Mouse (Mus musculus) forebrain, embryonic 13.5 days (tissue): ENCODE measurements around the gene Plcb3. TPM values are rescaled to one million over a fixed set of nuclear protein-coding genes. Genes with fewer than 3 reads are reported as not detected.

Source experiments
- ATAC-seq: fragments of 200-750 bp; cut with Nextera tagmentation; 2 replicates; pipeline ENCODE4 v1.8.0; 2017
- H3K27ac ChIP-seq: fragments of 300-500 bp; sonication (generic); 2 replicates; pipeline ENCODE4 v1.5.1; 2015; ENCODE audit warnings: inconsistent platforms, mild to moderate bottlenecking, moderate library complexity
- H3K27me3 ChIP-seq: fragments of 300-500 bp; sonication (generic); 2 replicates; pipeline ENCODE4 v1.6.1; 2015; ENCODE audit warnings: mild to moderate bottlenecking, inconsistent platforms
- H3K36me3 ChIP-seq: fragments of 300-500 bp; sonication (generic); 2 replicates; pipeline ENCODE4 v1.6.1; 2015; ENCODE audit warnings: mild to moderate bottlenecking, inconsistent platforms; ENCODE audit not compliant: poor library complexity, severe bottlenecking
- H3K4me1 ChIP-seq: fragments of 300-500 bp; sonication (generic); 2 replicates; pipeline ENCODE4 v1.6.1; 2015; ENCODE audit warnings: inconsistent platforms
- H3K4me2 ChIP-seq: fragments of 300-500 bp; sonication (generic); 2 replicates; pipeline ENCODE4 v1.6.1; 2015; ENCODE audit warnings: inconsistent platforms, mild to moderate bottlenecking, moderate library complexity
- H3K4me3 ChIP-seq: fragments of 300-500 bp; sonication (generic); 2 replicates; pipeline ENCODE4 v1.5.1; 2015; ENCODE audit warnings: mild to moderate bottlenecking, inconsistent platforms
- H3K9ac ChIP-seq: fragments of 300-500 bp; sonication (generic); 2 replicates; pipeline ENCODE4 v1.6.1; 2015; ENCODE audit warnings: mild to moderate bottlenecking, inconsistent platforms
- H3K9me3 ChIP-seq: fragments of 300-500 bp; sonication (generic); replicated peaks from 2 replicates; pipeline ENCODE4 v1.6.1; 2016; ENCODE audit warnings: inconsistent platforms
- WGBS: fragments of 180-500 bp; shearing (Covaris S2); methylation state at CpG from one replicate; pipeline ENCODE4 v1.1.7; 2015; 5-methylcytosine and 5-hydroxymethylcytosine counted together
- microRNA-seq: library from miRNA; unstranded; fragments of <30 nt; microRNA quantifications from one replicate; pipeline ENCODE4, GENCODE M21; 2016
- polyA plus RNA-seq: library from polyadenylated mRNA; unstranded; fragments of >200 nt; fragmentation: Nextera tagmentation; extraction: Ambion mirVana; gene quantifications from 2 replicates; pipeline ENCODE4 v1.2.1, GENCODE M21; 2015

Gene Plcb3
- polyA plus RNA-seq, 1 experiment from 2014 or later = 11.0 TPM

DNA sequence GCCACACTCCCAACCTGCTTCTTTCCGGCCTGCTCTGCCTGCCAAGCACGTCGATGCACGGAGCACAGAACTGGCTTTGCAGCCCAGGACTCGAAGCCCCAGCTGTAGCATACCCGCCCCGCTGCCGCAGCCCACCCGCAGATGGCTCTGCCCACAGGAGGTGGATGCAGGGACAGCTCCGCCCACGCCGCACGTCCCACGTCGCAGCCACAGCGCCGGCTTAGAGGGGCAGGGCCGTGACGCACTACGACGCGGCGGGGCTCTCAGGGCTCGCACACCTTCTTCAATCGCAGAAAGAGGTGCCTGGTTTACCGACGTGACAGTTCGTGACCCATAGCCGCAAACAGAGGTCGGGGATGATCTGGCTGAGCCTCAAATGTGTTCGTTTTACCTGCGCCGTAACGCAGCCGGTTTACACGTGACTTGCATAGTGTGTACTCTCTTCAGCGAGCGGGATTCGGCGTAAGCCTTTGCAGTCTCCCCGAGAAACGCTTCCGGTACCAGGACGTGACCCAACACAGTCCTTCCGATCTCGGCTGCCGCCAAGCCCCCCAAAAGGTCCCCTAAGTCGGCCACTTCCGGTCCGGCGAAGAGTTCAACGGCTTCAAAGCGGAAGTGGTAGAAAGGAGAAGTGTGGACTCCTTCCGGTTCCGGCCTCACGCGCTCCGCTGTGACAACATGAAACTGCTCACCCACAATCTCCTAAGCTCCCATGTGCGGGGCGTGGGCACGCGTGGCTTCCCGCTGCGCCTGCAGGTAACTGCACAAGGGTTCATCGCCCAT lies 66.6 kb downstream of the Plcb3 start, which contains the start of the genes Trmt112 and Prdx5:
TSS of gene Trmt112 (plus strand) at position 192 of the 783 bp plus-strand sequence.
TSS of gene Prdx5 (minus strand) at position 600 of the 783 bp plus-strand sequence.
- Histone ChIP-seq H3K4me3 (peak within 1 kb of the TSS; percentile 62), H3K9me3 (no peaks in the 10 kb centered on the region), H3K36me3 (peaks cover 59% of the 10 kb centered on the region), H3K27ac (peak within 1 kb of the TSS; percentile 97), H3K4me1 (peaks cover 25% of the 10 kb centered on the region), H3K4me2 (peak within 1 kb of the TSS; percentile 87), H3K27me3 (no peaks in the 10 kb centered on the region), H3K9ac (peak within 1 kb of the TSS; percentile 80)
- under 1% methylated on average over 65 of the region's 65 CpGs for WGBS
- peak; percentile 95 for ATAC-seq

DNA sequence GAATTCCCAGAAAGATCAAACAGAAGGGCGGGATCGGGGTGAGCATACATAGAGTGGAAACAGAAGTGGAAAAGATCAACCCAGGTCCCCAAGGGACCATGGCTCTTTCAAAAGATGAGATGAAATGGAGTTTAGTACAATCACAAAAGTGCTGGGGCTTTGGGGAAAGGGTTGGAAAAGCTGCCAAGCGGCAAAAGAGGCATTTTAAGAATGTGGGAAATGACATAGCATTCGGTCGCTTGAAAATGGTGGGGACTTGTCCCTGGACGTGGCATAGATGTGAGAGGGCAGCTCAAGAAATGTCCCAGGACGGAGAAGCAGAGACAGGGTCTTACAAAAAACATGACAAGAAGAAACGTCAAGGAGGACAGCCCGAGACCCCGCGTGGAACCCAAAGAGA lies 67.2 kb downstream of the Plcb3 start:
- Histone ChIP-seq H3K9me3 (no peaks in the 10 kb centered on the region), H3K9ac (peak overlapping the region; percentile 80), H3K27ac (peak overlapping the region; percentile 97), H3K4me2 (peak overlapping the region; percentile 87), H3K4me3 (peak overlapping the region; percentile 62), H3K27me3 (no peaks in the 10 kb centered on the region), H3K4me1 (peaks cover 25% of the 10 kb centered on the region), H3K36me3 (peaks cover 59% of the 10 kb centered on the region)
- 9% methylated on average over 11 of the region's 11 CpGs for WGBS
- ATAC-seq = no peak; the same call in 1 of the 2 replicates

DNA sequence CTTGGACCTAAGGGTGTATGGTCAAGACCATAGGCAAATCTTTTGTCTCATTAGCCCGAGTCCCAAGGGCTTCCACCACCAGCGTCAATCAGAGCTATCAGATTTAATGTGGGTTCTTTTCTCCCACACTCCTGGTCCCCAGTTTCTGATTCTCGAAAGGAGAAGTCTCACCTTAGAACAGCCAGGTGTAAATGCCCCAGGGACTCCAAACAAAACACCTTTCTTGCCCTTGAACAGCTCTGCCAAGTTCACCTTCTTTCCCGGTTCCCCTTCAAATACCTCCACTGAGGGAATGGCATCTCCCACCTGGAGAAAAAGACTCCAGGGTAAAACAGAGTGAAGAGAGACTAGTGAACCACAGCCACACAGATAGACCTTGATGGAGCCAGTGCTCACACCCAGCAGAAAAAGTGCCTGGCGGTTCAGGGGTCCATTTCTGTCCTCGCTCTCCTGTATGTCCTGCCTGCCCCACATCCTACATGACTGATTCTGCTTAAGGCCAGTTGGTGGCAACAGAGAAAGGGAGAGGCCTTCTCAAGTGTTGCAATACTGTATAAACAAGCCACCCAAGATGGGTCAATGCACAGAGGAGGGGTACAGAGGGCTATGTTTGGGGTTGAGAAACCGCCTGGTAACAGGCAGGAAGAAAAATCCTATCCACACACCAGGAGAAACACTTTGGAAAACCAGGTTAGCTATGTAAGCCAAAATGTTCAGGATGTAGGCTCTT lies 68.3 kb downstream of the Plcb3 start:
- peaks cover 53% of the 10 kb centered on the region for H3K36me3 ChIP-seq
- WGBS = 88% methylated on average over 7 of the region's 7 CpGs
- H3K4me1 ChIP-seq = peaks cover 25% of the 10 kb centered on the region
- no peaks in the 10 kb centered on the region for H3K9me3 ChIP-seq
- 0 out of 2 replicates have a peak overlapping the region, but pooled peaks have one; percentile 62 for H3K4me3 ChIP-seq
- H3K27me3 ChIP-seq = no peaks in the 10 kb centered on the region
- ATAC-seq = no peak
- H3K27ac ChIP-seq = no peak overlapping the region
- peak overlapping the region; percentile 80 for H3K9ac ChIP-seq
- H3K4me2 ChIP-seq = peak overlapping the region; percentile 87

DNA sequence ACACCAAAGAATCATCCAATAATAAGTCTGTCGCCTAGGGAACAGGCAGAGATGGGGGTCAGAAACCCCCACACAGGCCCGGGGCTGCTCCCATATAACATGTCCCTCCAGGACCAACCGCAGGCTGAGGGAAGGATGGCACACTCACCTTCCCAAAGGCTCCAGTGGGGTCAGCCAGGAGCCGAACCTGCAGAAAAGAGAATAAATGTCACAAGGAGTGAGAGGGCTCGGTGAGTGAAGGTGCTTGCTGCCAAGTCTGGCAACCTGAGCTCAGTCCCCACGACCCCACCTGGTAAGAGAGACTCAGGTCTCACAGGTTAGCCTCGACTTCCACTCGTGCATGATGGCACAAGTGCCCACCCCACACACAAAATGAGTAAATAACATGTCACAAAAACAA lies 69.2 kb downstream of the Plcb3 start:
- H3K9ac ChIP-seq = 0 out of 2 replicates have a peak overlapping the region, but pooled peaks have one; percentile 6
- 88% methylated on average over 8 of the region's 8 CpGs for WGBS
- ATAC-seq = no peak
- no peak overlapping the region for H3K4me3 ChIP-seq
- H3K4me1 ChIP-seq = peaks cover 25% of the 10 kb centered on the region
- no peak overlapping the region for H3K27ac ChIP-seq
- H3K36me3 ChIP-seq = peaks cover 47% of the 10 kb centered on the region
- H3K9me3 ChIP-seq = no peaks in the 10 kb centered on the region
- H3K4me2 ChIP-seq = no peak overlapping the region
- H3K27me3 ChIP-seq = no peaks in the 10 kb centered on the region

DNA sequence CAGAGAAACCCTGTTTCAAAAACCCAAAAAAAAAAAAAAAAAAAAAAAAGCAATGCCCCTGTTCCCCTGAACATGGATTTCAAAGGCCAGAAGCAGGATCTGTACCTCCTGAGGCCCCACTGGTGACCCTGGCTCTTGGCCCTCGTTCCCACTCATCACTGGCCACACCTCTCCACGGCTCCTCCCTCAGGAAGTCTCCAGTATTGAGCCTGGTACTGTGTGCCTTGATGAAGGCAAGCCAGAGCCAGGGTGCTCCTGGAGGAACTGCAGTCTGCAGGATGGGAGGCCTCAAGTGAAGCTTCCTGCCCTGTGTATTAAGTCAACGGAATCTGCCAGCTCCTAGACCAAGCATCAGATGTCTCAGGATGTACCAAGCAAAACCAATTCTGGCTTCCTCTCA lies 70.1 kb downstream of the Plcb3 start:
- ATAC-seq = no peak
- 93% methylated on average over 3 of the region's 3 CpGs for WGBS
- peaks cover 38% of the 10 kb centered on the region for H3K36me3 ChIP-seq

DNA sequence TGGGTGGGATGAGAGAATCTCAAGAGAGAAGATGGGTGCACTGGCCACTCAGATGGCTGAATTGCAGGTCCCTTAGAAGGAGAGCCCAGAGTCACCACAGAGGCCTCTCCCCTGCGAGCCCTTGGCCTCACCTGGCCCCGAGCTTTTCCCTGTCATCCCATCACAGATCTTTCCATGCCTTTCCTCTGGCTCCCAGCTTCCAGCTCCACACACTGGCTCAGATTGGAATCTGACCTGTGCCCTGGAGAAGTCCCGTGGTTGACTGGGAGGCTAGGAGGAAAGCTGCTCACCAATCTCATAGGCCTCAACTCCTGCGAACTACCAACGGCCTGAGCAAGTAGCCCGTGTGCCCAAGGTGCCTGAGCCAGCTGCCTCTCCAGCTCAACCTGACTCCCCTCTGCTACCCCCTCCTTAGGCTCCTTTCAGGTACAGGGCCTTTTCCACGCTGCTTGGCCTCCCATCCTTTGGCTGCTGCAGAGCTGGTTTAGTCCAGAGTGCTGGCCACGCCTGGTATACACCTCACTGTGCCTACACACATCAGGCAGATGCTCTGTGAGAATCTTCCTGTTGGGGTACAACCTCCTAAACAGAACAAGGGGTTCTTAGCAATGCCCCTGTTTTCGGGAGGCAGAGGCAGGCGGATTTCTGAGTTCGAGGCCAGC lies 70.6 kb downstream of the Plcb3 start:
- no peaks in the 10 kb centered on the region for H3K27me3 ChIP-seq
- no peaks in the 10 kb centered on the region for H3K9me3 ChIP-seq
- H3K4me3 ChIP-seq = no peak overlapping the region
- ATAC-seq = no peak
- H3K27ac ChIP-seq = no peak overlapping the region
- H3K4me1 ChIP-seq = peaks cover 14% of the 10 kb centered on the region
- peaks cover 35% of the 10 kb centered on the region for H3K36me3 ChIP-seq
- 92% methylated on average over 11 of the region's 11 CpGs for WGBS
- H3K9ac ChIP-seq = no peak overlapping the region
- H3K4me2 ChIP-seq = no peak overlapping the region

More for the DNA sequence above, 70.1 kb downstream of the Plcb3 start:
- no peak overlapping the region for H3K27ac ChIP-seq
- H3K27me3 ChIP-seq = no peaks in the 10 kb centered on the region
- peaks cover 18% of the 10 kb centered on the region for H3K4me1 ChIP-seq
- H3K9me3 ChIP-seq = no peaks in the 10 kb centered on the region
- no peak overlapping the region for H3K4me3 ChIP-seq
- 0 out of 2 replicates have a peak overlapping the region, but pooled peaks have one; percentile 6 for H3K9ac ChIP-seq
- no peak overlapping the region for H3K4me2 ChIP-seq

DNA sequence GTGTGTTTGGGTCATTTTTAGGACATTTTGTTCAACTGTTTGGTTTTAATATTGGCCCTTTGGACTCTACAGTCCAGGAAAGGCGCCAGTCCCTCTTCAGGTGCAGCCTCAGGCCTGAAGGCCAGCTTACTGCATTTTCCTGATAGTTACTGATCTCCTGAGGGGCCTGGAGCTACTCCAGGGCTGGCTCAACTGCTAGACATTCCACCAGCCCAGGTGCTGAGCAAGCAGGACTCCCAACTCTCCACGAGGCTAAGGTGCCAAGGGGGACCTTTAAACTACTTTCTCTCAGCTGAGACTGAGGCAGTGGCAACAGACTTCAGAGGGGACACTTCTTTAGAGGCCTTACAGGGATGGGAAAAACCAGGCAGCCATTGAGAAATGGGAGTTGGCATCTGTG lies 71.4 kb downstream of the Plcb3 start:
- H3K4me2 ChIP-seq = no peak overlapping the region
- H3K4me3 ChIP-seq = no peak overlapping the region
- no peak overlapping the region for H3K9ac ChIP-seq
- peaks cover 35% of the 10 kb centered on the region for H3K36me3 ChIP-seq
- peaks cover 14% of the 10 kb centered on the region for H3K4me1 ChIP-seq
- H3K9me3 ChIP-seq = no peaks in the 10 kb centered on the region
- no peak for ATAC-seq
- WGBS = 91% methylated on average over 2 of the region's 2 CpGs
- H3K27me3 ChIP-seq = no peaks in the 10 kb centered on the region
- H3K27ac ChIP-seq = no peak overlapping the region

DNA sequence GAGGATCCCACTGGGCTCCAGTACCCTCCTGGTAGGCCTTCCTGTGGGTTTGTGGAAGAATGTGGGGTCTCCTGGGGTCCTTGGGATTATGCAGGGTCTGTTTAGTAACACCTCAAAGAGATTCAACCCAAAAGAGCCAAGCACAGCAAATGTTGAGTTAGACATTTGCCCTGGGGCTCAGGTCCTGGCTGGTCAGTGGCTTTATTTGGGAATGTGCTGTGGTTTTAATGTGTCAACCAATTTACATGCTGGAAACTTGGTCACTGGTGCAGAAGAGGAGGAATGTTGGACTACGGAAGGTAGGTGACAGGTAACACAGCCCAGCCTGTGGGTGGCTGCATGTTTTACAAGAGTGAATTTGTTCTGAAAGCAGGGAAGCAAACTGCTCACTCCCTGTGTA lies 73.2 kb downstream of the Plcb3 start:
- no peak overlapping the region for H3K4me3 ChIP-seq
- peaks cover 2% of the 10 kb centered on the region for H3K4me1 ChIP-seq
- no peaks in the 10 kb centered on the region for H3K27me3 ChIP-seq
- H3K36me3 ChIP-seq = peaks cover 35% of the 10 kb centered on the region
- no peak overlapping the region for H3K9ac ChIP-seq
- no peaks in the 10 kb centered on the region for H3K9me3 ChIP-seq
- ATAC-seq = no peak
- no peak overlapping the region for H3K27ac ChIP-seq
- 90% methylated on average over 1 of the region's 1 CpGs for WGBS
- no peak overlapping the region for H3K4me2 ChIP-seq

Small RNA genes within 50 kb of the gene (microRNA-seq; reads per million reads assigned to microRNA genes)
- gene Mir6990 = 0.80 reads per million

Other genes with a start within 250 kb of the Plcb3 start
- 4.0 and 4.2 TPM in 2 replicates for gene Rps6ka4, start 135.8 kb downstream of the Plcb3 start, polyA plus RNA-seq
- gene Ccdc88b, start 118.3 kb downstream of the Plcb3 start, polyA plus RNA-seq = 0.19 and 0.71 TPM in 2 replicates
- 141 and 167 TPM in 2 replicates for gene Trmt112, start 66.8 kb downstream of the Plcb3 start, polyA plus RNA-seq
- gene Prdx5, start 66.4 kb downstream of the Plcb3 start, polyA plus RNA-seq = 186 and 201 TPM in 2 replicates
- gene Esrra, start 54.7 kb downstream of the Plcb3 start, polyA plus RNA-seq = 15.3 and 15.7 TPM in 2 replicates
- gene Catsperz, start 51.1 kb downstream of the Plcb3 start, polyA plus RNA-seq = 0.74 TPM in 1 of 2 replicates, not detected in the other
- 0.25 TPM in 1 of 2 replicates, not detected in the other for gene Kcnk4, start 42.0 kb downstream of the Plcb3 start, polyA plus RNA-seq
- gene Bad, start 34.6 kb downstream of the Plcb3 start, polyA plus RNA-seq = 72.4 and 79.3 TPM in 2 replicates
- 32.4 and 32.8 TPM in 2 replicates for gene Gpr137, start 34.0 kb downstream of the Plcb3 start, polyA plus RNA-seq
- gene Ppp1r14b, start 1.5 kb downstream of the Plcb3 start, polyA plus RNA-seq = 106 and 139 TPM in 2 replicates
- gene Fkbp2, start 4.0 kb upstream of the Plcb3 start, polyA plus RNA-seq = 86.9 and 97.9 TPM in 2 replicates
- 33.4 and 34.6 TPM in 2 replicates for gene Vegfb, start 11.2 kb upstream of the Plcb3 start, polyA plus RNA-seq
- gene Dnajc4, start 16.1 kb upstream of the Plcb3 start, polyA plus RNA-seq = 19.1 and 19.8 TPM in 2 replicates
- 19.1 TPM in 2 replicates for gene Nudt22, start 19.6 kb upstream of the Plcb3 start, polyA plus RNA-seq
- gene Trpt1, start 19.7 kb upstream of the Plcb3 start, polyA plus RNA-seq = 15.2 and 16.9 TPM in 2 replicates
- 3.0 and 3.9 TPM in 2 replicates for gene Fermt3, start 43.0 kb upstream of the Plcb3 start, polyA plus RNA-seq
- 289 and 311 TPM in 2 replicates for gene Stip1, start 63.5 kb upstream of the Plcb3 start, polyA plus RNA-seq
- gene Macrod1, start 80.3 kb upstream of the Plcb3 start, polyA plus RNA-seq = 3.3 and 4.4 TPM in 2 replicates
- gene Flrt1, start 129.3 kb upstream of the Plcb3 start, polyA plus RNA-seq = 10.4 and 11.3 TPM in 2 replicates
- gene Otub1, start 229.8 kb upstream of the Plcb3 start, polyA plus RNA-seq = 242 and 249 TPM in 2 replicates
- 673 and 749 TPM in 2 replicates for gene Cox8a, start 241.1 kb upstream of the Plcb3 start, polyA plus RNA-seq